Mouse (Mus musculus) Muller cell, postnatal 12 days (primary cell): Measurements from ENCODE around the gene Prl7c1.
A peak's percentile ranks its signal among the peaks of the same experiment; 100 is the strongest.
"Not testable (repeated sequence)": the region's sequence is repeated elsewhere in the genome, so short reads cannot be mapped to it uniquely, and the experiment has no call there.

Source experiments
- DNase-seq: peaks from one replicate; pipeline ENCODE4 v3.0.0-alpha.2; 2015; ENCODE audit errors: inconsistent ontology term

Prl7c1 gene

GRCm38 (mm10) chr13:27780704-27781103 lies at the start of gene Prl7c1:
Gene Prl7c1, minus strand, starts transcription at chr13:27780804.
- DNase-seq: not testable (repeated sequence)

DNA sequence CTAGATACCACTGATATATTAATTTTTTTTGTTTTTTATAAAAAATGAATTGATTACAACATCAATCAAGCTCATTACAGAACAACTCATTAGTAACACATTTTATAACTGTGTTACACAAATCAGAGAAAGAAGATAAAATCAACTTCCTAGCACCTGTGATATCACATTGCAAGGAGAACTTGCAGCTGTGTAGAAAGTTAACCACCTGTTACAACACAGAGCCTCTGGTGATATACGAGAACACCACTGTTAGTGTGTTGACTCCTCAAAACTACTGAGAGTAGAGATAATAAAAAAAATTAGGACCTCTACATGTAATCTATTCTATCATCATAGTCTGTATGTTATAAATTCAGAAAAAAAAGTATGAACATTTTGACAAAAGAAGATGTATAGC lies 22.2 kb upstream of the Prl7c1 start:
- DNase-seq: no peak

GRCm38 (mm10) chr13:27801354-27801753 lies 20.8 kb upstream of the Prl7c1 start, which contains the start of gene Prl2a1:
Gene Prl2a1, plus strand, starts transcription at chr13:27801654.
- DNase-seq: no peak

DNA sequence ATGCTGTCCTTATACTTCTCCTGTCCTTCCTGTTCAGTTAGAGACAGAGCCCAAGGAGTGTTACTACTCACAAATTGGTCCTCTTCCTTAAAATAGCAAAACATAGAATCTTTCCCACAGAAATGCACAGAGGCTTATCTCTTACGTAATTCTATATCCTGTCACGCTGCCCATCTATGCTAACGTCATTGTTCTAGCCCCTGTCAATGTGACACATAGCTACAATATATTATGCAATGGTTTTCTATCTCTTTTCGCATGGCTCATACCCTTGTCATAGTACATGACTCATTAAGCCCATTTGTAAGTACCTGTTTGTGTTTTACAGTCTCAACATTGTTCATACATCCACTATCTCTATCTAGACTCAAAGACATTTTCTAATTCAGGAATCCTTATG lies 18.7 kb upstream of the Prl7c1 start:
- DNase-seq: no peak

DNA sequence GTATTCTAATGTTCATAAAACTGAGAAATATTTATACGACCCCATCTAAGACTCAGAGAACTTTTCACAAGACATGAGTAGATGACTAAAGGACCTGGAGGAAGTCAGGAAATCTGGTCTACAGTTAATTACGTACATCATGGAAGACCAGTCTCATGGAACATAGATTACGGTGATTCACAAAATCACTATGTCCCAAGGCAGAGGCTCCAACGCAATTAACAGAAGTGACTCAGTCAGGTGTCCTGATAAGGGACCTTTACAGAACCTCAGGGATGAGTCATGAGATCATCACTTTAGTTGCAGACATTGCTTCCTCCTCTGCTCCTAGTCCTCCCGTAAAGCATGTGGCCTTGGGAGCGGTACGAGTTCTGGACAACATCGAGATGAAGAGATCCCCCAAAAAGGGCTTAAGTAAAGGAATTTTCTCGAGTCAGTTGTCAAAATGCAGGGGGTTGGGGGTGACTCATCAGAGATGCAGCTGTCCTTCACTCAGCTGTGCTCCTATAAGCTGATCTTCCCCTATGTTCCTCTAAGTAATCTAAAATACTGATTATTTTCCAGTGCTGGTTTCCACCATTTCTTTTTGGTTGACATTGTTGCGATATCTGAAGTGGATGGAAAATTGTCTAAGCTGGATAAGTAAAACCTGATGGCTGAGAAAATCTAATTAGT lies 46.0 kb downstream of the Prl7c1 start:
- no peak for DNase-seq

- peak; percentile 75 for DNase-seq
These were observed 50.2 kb downstream of the Prl7c1 start for GRCm38 (mm10) chr13:27730286-27730959.

DNA sequence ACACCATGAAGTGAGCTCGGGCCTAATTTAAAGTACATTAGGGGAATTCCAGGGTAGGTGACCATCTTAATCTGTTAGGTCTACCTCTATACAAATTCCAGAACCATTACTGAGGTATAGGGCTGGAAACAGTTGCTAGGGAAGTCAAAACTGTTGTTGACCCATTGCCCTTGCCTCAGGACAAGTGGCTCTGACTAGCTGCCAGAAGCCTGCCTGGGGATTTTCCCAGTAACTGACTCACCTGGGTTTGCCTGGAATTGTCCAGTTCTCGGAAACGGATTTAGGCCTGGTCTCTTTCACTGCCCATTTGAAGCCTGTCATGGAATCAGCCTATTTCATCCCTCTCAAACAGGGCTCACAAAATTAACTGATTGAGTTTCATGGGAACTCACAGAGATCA lies 55.5 kb downstream of the Prl7c1 start:
- DNase-seq: not testable (repeated sequence)
